Mouse (Mus musculus) heart, embryonic 15.5 days (tissue): ENCODE data around the gene Ap1ar. TPM values are rescaled to one million over a fixed set of nuclear protein-coding genes. Genes with fewer than 3 reads are reported as not detected.

Experiments used
- ATAC-seq: fragments of 200-750 bp; cut with Nextera tagmentation; replicated peaks from 2 replicates; pipeline ENCODE4 v1.8.0; 2017; ENCODE audit warnings: low read depth, moderate TSS enrichment; ENCODE audit not compliant: insufficient number of reproducible peaks, insufficient read depth, low FRiP score
- H3K27ac ChIP-seq: fragments of 300-500 bp; sonication (generic); 2 replicates; pipeline ENCODE4 v1.5.1; 2015; ENCODE audit warnings: mild to moderate bottlenecking, inconsistent platforms
- H3K27me3 ChIP-seq: fragments of 300-500 bp; sonication (generic); 2 replicates; pipeline ENCODE4 v1.6.1; 2015; ENCODE audit warnings: inconsistent platforms
- H3K36me3 ChIP-seq: fragments of 300-500 bp; sonication (generic); 2 replicates; pipeline ENCODE4 v1.6.1; 2015; ENCODE audit warnings: mild to moderate bottlenecking, inconsistent platforms
- H3K4me1 ChIP-seq: fragments of 300-500 bp; sonication (generic); replicated peaks from 2 replicates; pipeline ENCODE4 v1.6.1; 2015; ENCODE audit warnings: inconsistent platforms
- H3K4me2 ChIP-seq: fragments of 300-500 bp; sonication (generic); 2 replicates; pipeline ENCODE4 v1.6.1; 2015; ENCODE audit warnings: inconsistent platforms, mild to moderate bottlenecking, moderate library complexity
- H3K4me3 ChIP-seq: fragments of 300-500 bp; sonication (generic); 2 replicates; pipeline ENCODE4 v1.5.1; 2015; ENCODE audit warnings: mild to moderate bottlenecking, inconsistent platforms
- H3K9ac ChIP-seq: fragments of 300-500 bp; sonication (generic); 2 replicates; pipeline ENCODE4 v1.6.1; 2015; ENCODE audit warnings: mild to moderate bottlenecking, inconsistent platforms
- H3K9me3 ChIP-seq: fragments of 300-500 bp; sonication (generic); replicated peaks from 2 replicates; pipeline ENCODE4 v1.6.1; 2016; ENCODE audit warnings: inconsistent platforms
- WGBS: fragments of 180-500 bp; shearing (Covaris S2); methylation state at CpG from one replicate; pipeline ENCODE4 v1.1.7; 2015; ENCODE audit warnings: mixed read lengths; 5-methylcytosine and 5-hydroxymethylcytosine counted together
- polyA plus RNA-seq: library from polyadenylated mRNA; unstranded; fragments of >200 nt; fragmentation: Nextera tagmentation; extraction: Ambion mirVana; gene quantifications from 2 replicates; pipeline ENCODE4 v1.2.1, GENCODE M21; 2015

Ap1ar gene
- polyA plus RNA-seq, 1 experiment from 2014 or later: 21.7 TPM

GRCm38 (mm10) chr3:127862479-127862878 lies 25.2 kb upstream of the Ap1ar start:
- no peak overlapping the region for H3K9ac ChIP-seq
- no peak overlapping the region for H3K27ac ChIP-seq
- WGBS: 69% methylated on average over 4 of the region's 4 CpGs
- peaks cover 11% of the 10 kb centered on the region; the same call in 1 of the 2 replicates for H3K4me1 ChIP-seq
- H3K36me3 ChIP-seq: no peaks in the 10 kb centered on the region
- H3K4me3 ChIP-seq: no peak overlapping the region
- no peaks in the 10 kb centered on the region for H3K27me3 ChIP-seq
- no peak overlapping the region for H3K4me2 ChIP-seq
- ATAC-seq: no peak
- H3K9me3 ChIP-seq: no peaks in the 10 kb centered on the region

- Histone ChIP-seq H3K9me3 (no peaks in the 10 kb centered on the region), H3K36me3 (no peaks in the 10 kb centered on the region), H3K4me1 (peaks cover 11% of the 10 kb centered on the region; the same call in 1 of the 2 replicates), H3K27me3 (no peaks in the 10 kb centered on the region), H3K9ac (no peak overlapping the region), H3K27ac (no peak overlapping the region), H3K4me3 (no peak overlapping the region), H3K4me2 (no peak overlapping the region)
- WGBS: 87% methylated on average over 11 of the region's 11 CpGs
- ATAC-seq: no peak
Measured at GRCm38 (mm10) chr3:127861340-127861739, 24.0 kb upstream of the Ap1ar start.

- no peaks in the 10 kb centered on the region for H3K36me3 ChIP-seq
- H3K4me2 ChIP-seq: peak overlapping the region; percentile 29; the same call in 1 of the 2 replicates
- no peak for ATAC-seq
- H3K9ac ChIP-seq: no peak overlapping the region
- H3K27me3 ChIP-seq: 0 out of 2 replicates have a peak, but pooled peaks cover 9% of the 10 kb centered on the region
- 26% methylated on average over 15 of the region's 15 CpGs for WGBS
- no peak overlapping the region for H3K4me3 ChIP-seq
- H3K4me1 ChIP-seq: 0 out of 2 replicates have a peak, but pooled peaks cover 4% of the 10 kb centered on the region
- H3K27ac ChIP-seq: no peak overlapping the region
- H3K9me3 ChIP-seq: no peaks in the 10 kb centered on the region
Measured at GRCm38 (mm10) chr3:127853431-127854206, 16.3 kb upstream of the Ap1ar start.

- H3K4me3 ChIP-seq: no peak overlapping the region
- 0 out of 2 replicates have a peak, but pooled peaks cover 4% of the 10 kb centered on the region for H3K4me1 ChIP-seq
- H3K4me2 ChIP-seq: no peak overlapping the region
- no peak overlapping the region for H3K27ac ChIP-seq
- no peaks in the 10 kb centered on the region for H3K9me3 ChIP-seq
- no peak for ATAC-seq
- no peaks in the 10 kb centered on the region for H3K36me3 ChIP-seq
- H3K9ac ChIP-seq: no peak overlapping the region
- 0 out of 2 replicates have a peak, but pooled peaks cover 9% of the 10 kb centered on the region for H3K27me3 ChIP-seq
- 69% methylated on average over 9 of the region's 9 CpGs for WGBS
Measured at GRCm38 (mm10) chr3:127852722-127853121, 15.4 kb upstream of the Ap1ar start.

GRCm38 (mm10) chr3:127850776-127851646 lies 13.7 kb upstream of the Ap1ar start:
- Histone ChIP-seq H3K27me3 (0 out of 2 replicates have a peak, but pooled peaks cover 9% of the 10 kb centered on the region), H3K4me2 (no peak overlapping the region), H3K4me1 (0 out of 2 replicates have a peak, but pooled peaks cover 4% of the 10 kb centered on the region), H3K4me3 (no peak overlapping the region), H3K36me3 (no peaks in the 10 kb centered on the region), H3K9me3 (no peaks in the 10 kb centered on the region), H3K9ac (no peak overlapping the region), H3K27ac (no peak overlapping the region)
- 55% methylated on average over 9 of the region's 9 CpGs for WGBS
- ATAC-seq: no peak

GRCm38 (mm10) chr3:127849922-127850321 lies 12.6 kb upstream of the Ap1ar start:
- Histone ChIP-seq H3K4me2 (no peak overlapping the region), H3K9ac (no peak overlapping the region), H3K4me3 (no peak overlapping the region), H3K36me3 (no peaks in the 10 kb centered on the region), H3K27me3 (0 out of 2 replicates have a peak, but pooled peaks cover 9% of the 10 kb centered on the region), H3K27ac (no peak overlapping the region), H3K9me3 (no peaks in the 10 kb centered on the region), H3K4me1 (0 out of 2 replicates have a peak, but pooled peaks cover 4% of the 10 kb centered on the region)
- WGBS: 72% methylated on average over 5 of the region's 5 CpGs
- no peak for ATAC-seq

GRCm38 (mm10) chr3:127848088-127848808 lies 10.9 kb upstream of the Ap1ar start:
- no peaks in the 10 kb centered on the region for H3K9me3 ChIP-seq
- H3K4me3 ChIP-seq: no peak overlapping the region
- H3K4me2 ChIP-seq: no peak overlapping the region
- ATAC-seq: no peak
- no peaks in the 10 kb centered on the region for H3K36me3 ChIP-seq
- H3K27ac ChIP-seq: no peak overlapping the region
- H3K4me1 ChIP-seq: no peaks in the 10 kb centered on the region
- no peak overlapping the region for H3K9ac ChIP-seq
- WGBS: 67% methylated on average over 11 of the region's 11 CpGs
- 0 out of 2 replicates have a peak, but pooled peaks cover 9% of the 10 kb centered on the region for H3K27me3 ChIP-seq

GRCm38 (mm10) chr3:127843941-127844327 lies 6.6 kb upstream of the Ap1ar start:
- Histone ChIP-seq H3K4me3 (no peak overlapping the region), H3K4me2 (no peak overlapping the region), H3K36me3 (no peaks in the 10 kb centered on the region), H3K9ac (no peak overlapping the region), H3K9me3 (no peaks in the 10 kb centered on the region), H3K4me1 (no peaks in the 10 kb centered on the region), H3K27ac (no peak overlapping the region), H3K27me3 (peaks cover 4% of the 10 kb centered on the region; the same call in 1 of the 2 replicates)
- 55% methylated on average over 5 of the region's 5 CpGs for WGBS
- ATAC-seq: no peak

- Histone ChIP-seq H3K27ac (no peak overlapping the region), H3K36me3 (no peaks in the 10 kb centered on the region), H3K4me2 (no peak overlapping the region), H3K27me3 (peaks cover 4% of the 10 kb centered on the region; the same call in 1 of the 2 replicates), H3K9ac (no peak overlapping the region), H3K4me1 (no peaks in the 10 kb centered on the region), H3K4me3 (no peak overlapping the region), H3K9me3 (no peaks in the 10 kb centered on the region)
- ATAC-seq: no peak
- WGBS: 58% methylated on average over 2 of the region's 2 CpGs
Measured at GRCm38 (mm10) chr3:127843324-127843940, 6.1 kb upstream of the Ap1ar start.

- Histone ChIP-seq H3K9ac (no peak overlapping the region), H3K9me3 (no peaks in the 10 kb centered on the region), H3K4me3 (no peak overlapping the region), H3K36me3 (no peaks in the 10 kb centered on the region), H3K27me3 (peaks cover 4% of the 10 kb centered on the region; the same call in 1 of the 2 replicates), H3K4me2 (no peak overlapping the region), H3K27ac (no peak overlapping the region), H3K4me1 (peaks cover 3% of the 10 kb centered on the region)
- 87% methylated on average over 8 of the region's 8 CpGs for WGBS
- no peak for ATAC-seq
Measured at GRCm38 (mm10) chr3:127841926-127842325, 4.6 kb upstream of the Ap1ar start.
